Mouse (Mus musculus) ES-E14 (cell line): ENCODE data around the gene Wdpcp. TPM values are rescaled to one million over a fixed set of nuclear protein-coding genes. Genes with fewer than 3 reads are reported as not detected.
A peak's percentile ranks its signal among the peaks of the same experiment; 100 is the strongest.

Source experiments
- DNase-seq: peaks from one replicate; pipeline ENCODE4 v3.0.0-alpha.2; 2013; ENCODE audit warnings: low read depth, low spot score
- H3K27ac ChIP-seq: 2 replicates; pipeline ENCODE4 v1.5.1; 2012; ENCODE audit warnings: low read depth, mild to moderate bottlenecking, low read length, moderate library complexity, mixed read lengths; ENCODE audit not compliant: poor library complexity, insufficient read depth, severe bottlenecking
- H3K36me3 ChIP-seq: 2 replicates; pipeline ENCODE4 v1.6.1; 2012; ENCODE audit warnings: mild to moderate bottlenecking, low read length, moderate library complexity, mixed read lengths; ENCODE audit not compliant: control insufficient read depth, poor library complexity, insufficient read depth, severe bottlenecking
- H3K4me1 ChIP-seq, 2 experiments: fragments of 150-350 bp in 1 of 2; sonication (generic) in 1 of 2; 2 replicates each; pipeline ENCODE4 v1.6.1; 2012; ENCODE audit warnings: low read length in 2 of 2, mild to moderate bottlenecking in 1 of 2, mixed read lengths in 1 of 2; ENCODE audit not compliant: control insufficient read depth in 2 of 2, insufficient read depth in 2 of 2, poor library complexity in 1 of 2
- H3K4me3 ChIP-seq, 2 experiments: fragments of 150-350 bp in 1 of 2; sonication (generic) in 1 of 2; 2 replicates each; pipeline ENCODE4 v1.5.1; 2012; ENCODE audit warnings: low read length in 2 of 2, low read depth in 1 of 2, mild to moderate bottlenecking in 1 of 2, mixed read lengths in 1 of 2; ENCODE audit not compliant: insufficient read depth in 1 of 2, poor library complexity in 1 of 2, severe bottlenecking in 1 of 2
- H3K9ac ChIP-seq: 2 replicates; pipeline ENCODE4 v1.6.1; 2012; ENCODE audit warnings: low read depth, mild to moderate bottlenecking, low read length, mixed read lengths; ENCODE audit not compliant: poor library complexity, insufficient read depth, severe bottlenecking
- H3K9me3 ChIP-seq: fragments of 150-350 bp; sonication (generic); 2 replicates; pipeline ENCODE4 v1.6.1; 2012; ENCODE audit warnings: low read depth, mild to moderate bottlenecking, low read length; ENCODE audit not compliant: control insufficient read depth, insufficient read depth
- CHD2 ChIP-seq: IDR thresholded peaks from 2 replicates; pipeline ENCODE4 v1.6.1; 2014; ENCODE audit warnings: mild to moderate bottlenecking, low read depth, low read length, inconsistent platforms
- HCFC1 ChIP-seq: IDR thresholded peaks from 2 replicates; pipeline ENCODE4 v1.6.1; 2012; ENCODE audit warnings: low read length, inconsistent platforms, borderline replicate concordance; ENCODE audit not compliant: insufficient read depth
- MAFK ChIP-seq: IDR thresholded peaks from 2 replicates; pipeline ENCODE4 v1.6.1; 2014; ENCODE audit warnings: mild to moderate bottlenecking, low read depth, low read length, inconsistent platforms; ENCODE audit not compliant: insufficient read depth
- ZC3H11A ChIP-seq: IDR thresholded peaks from 2 replicates; pipeline ENCODE4 v1.6.1; 2012; ENCODE audit warnings: low read depth, mild to moderate bottlenecking, inconsistent platforms, low read length, borderline replicate concordance
- ZNF384 ChIP-seq: IDR thresholded peaks from 2 replicates; pipeline ENCODE4 v1.6.1; 2012; ENCODE audit warnings: low read depth, low read length, inconsistent platforms
- in situ Hi-C, 2 experiments: fragments of 600-800 bp; cut with MboI; formaldehyde crosslinking; loops; one replicate each; pipeline ENCODE4 v1.15.1; 2025; ENCODE audit warnings: low sequenced_read_pairs in 2 of 2, inconsistent platforms in 1 of 2; ENCODE audit not compliant: unreplicated experiment in 2 of 2
- total RNA-seq: library from RNA; depleted of rRNA; stranded (reverse); fragments of 300-350 nt; gene quantifications from 2 replicates; pipeline ENCODE4 v1.2.3, GENCODE M21; 2012

Gene Wdpcp
- total RNA-seq, 1 experiment, result 3.0 TPM

- Histone ChIP-seq H3K4me1 (peaks cover 0 to 2% of the 10 kb centered on the region in 2 experiments; a peak in 1 of 4 replicates), H3K36me3 (no peaks in the 10 kb centered on the region), H3K9ac (no peak overlapping the region), H3K9me3 (no peaks in the 10 kb centered on the region), H3K27ac (no peak overlapping the region), H3K4me3 (no peak overlapping the region)
- no peak for TF ChIP-seq HCFC1
- TF ChIP-seq ZC3H11A, result no peak
- no peak for TF ChIP-seq MAFK
- no peak for TF ChIP-seq ZNF384
- no peak for TF ChIP-seq CHD2
- in situ Hi-C loops, result no loop called here
- no peak for DNase-seq
These were observed 292.5 kb downstream of the Wdpcp start for GRCm38 (mm10) chr11:21864516-21864915.

GRCm38 (mm10) chr11:21868675-21869074, 296.6 kb downstream of the Wdpcp start:
- DNase-seq, result no peak
- Histone ChIP-seq H3K4me1 (peaks cover 0 to 2% of the 10 kb centered on the region in 2 experiments; a peak in 1 of 4 replicates), H3K9ac (no peak overlapping the region), H3K27ac (no peak overlapping the region), H3K9me3 (no peaks in the 10 kb centered on the region), H3K4me3 (no peak overlapping the region), H3K36me3 (no peaks in the 10 kb centered on the region)
- in situ Hi-C loops, result no loop called here
- TF ChIP-seq MAFK (no peak), ZNF384 (no peak), CHD2 (no peak), ZC3H11A (no peak), HCFC1 (no peak)

- in situ Hi-C loops, result no loop called here
- no peak for DNase-seq
These were observed 298.8 kb downstream of the Wdpcp start for GRCm38 (mm10) chr11:21870863-21871262.

GRCm38 (mm10) chr11:21871728-21872127, 299.7 kb downstream of the Wdpcp start:
- in situ Hi-C loops, result no loop called here
- TF ChIP-seq ZNF384 (no peak), ZC3H11A (no peak), MAFK (no peak), HCFC1 (no peak), CHD2 (no peak)
- DNase-seq, result no peak

More at GRCm38 (mm10) chr11:21870863-21871262, 298.8 kb downstream of the Wdpcp start:
- no peaks in the 10 kb centered on the region for H3K9me3 ChIP-seq
- TF ChIP-seq CHD2, result no peak
- no peak for TF ChIP-seq HCFC1
- TF ChIP-seq MAFK, result no peak
- no peak for TF ChIP-seq ZNF384
- TF ChIP-seq ZC3H11A, result no peak
- no peak overlapping the region for H3K4me3 ChIP-seq
- peaks cover 0 to 2% of the 10 kb centered on the region in 2 experiments; a peak in 1 of 4 replicates for H3K4me1 ChIP-seq
- no peaks in the 10 kb centered on the region for H3K36me3 ChIP-seq
- H3K27ac ChIP-seq, result no peak overlapping the region
- H3K9ac ChIP-seq, result no peak overlapping the region

GRCm38 (mm10) chr11:21875077-21875476, 303.0 kb downstream of the Wdpcp start:
- peak; percentile 4 for DNase-seq
- Histone ChIP-seq H3K27ac (no peak overlapping the region), H3K9me3 (no peaks in the 10 kb centered on the region), H3K4me1 (no peaks in the 10 kb centered on the region), H3K9ac (no peak overlapping the region), H3K36me3 (no peaks in the 10 kb centered on the region), H3K4me3 (no peak overlapping the region)
- in situ Hi-C loops, result no loop called here
- TF ChIP-seq ZNF384 (no peak), MAFK (no peak), CHD2 (no peak), HCFC1 (no peak), ZC3H11A (no peak)

More at GRCm38 (mm10) chr11:21871728-21872127, 299.7 kb downstream of the Wdpcp start:
- no peak overlapping the region for H3K27ac ChIP-seq
- H3K4me1 ChIP-seq, result peaks cover 0 to 2% of the 10 kb centered on the region in 2 experiments; a peak in 1 of 4 replicates
- no peaks in the 10 kb centered on the region for H3K36me3 ChIP-seq
- no peak overlapping the region for H3K9ac ChIP-seq
- H3K4me3 ChIP-seq, result no peak overlapping the region
- no peaks in the 10 kb centered on the region for H3K9me3 ChIP-seq
